Mouse (Mus musculus): Measurements from ENCODE around the gene Grik2. TPM values are rescaled to one million over a fixed set of nuclear protein-coding genes. Genes with fewer than 3 reads are reported as not detected.

Gene Grik2
- total RNA-seq, 2 experiments from 2014 or later, result 70.8 to 73.1 TPM

DNA sequence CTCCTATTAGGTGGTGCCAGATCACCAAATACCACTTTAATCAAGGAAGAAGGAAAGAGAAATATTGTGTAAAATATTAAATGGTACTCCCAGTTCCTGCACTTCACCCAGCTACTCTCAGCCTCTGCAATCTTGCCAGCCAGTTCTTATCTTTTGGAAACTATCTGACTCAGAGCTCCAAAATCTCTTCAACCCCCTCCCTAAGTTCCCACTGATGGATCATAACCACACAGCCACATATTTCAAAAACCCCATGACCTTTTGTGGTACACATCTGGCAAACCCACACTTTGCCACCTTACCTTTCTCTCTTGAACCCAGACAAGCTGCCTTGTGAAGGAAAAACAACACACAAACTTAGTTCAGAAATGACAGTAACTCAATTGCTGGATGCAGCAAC is 738.2 kb downstream of the Grik2 start:
- no peak overlapping the region for H3K4me3 ChIP-seq
- no peak overlapping the region for H3K27ac ChIP-seq
- intact Hi-C loops (cut with DNase I), result no loop called here
- TF ChIP-seq CTCF (IDR thresholded peaks at IDR 0.05), result no peak
- no peak for DNase-seq (ENCODE audit: extremely low spot score in 1 of 2, low spot score in 2 of 2)

DNA sequence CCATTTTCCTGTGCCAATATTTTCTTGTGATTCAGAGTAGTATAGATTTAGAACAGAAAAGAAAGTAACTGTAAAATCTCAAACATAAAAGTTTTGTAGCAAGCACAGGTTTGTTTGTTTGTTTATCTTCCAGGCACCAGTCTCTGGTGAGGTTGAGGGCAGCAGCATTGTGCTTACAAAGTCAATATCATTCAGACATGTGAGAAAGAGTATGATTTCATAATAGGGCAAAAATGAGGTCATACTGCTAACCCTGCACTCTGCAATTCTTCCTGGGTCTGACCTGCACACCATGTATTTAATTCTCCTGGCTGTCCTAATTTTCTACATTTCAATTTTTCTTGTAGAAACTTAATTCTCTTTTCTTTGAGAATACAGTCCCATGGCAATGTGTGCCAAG is 739.2 kb downstream of the Grik2 start:
- no peak for TF ChIP-seq CTCF (IDR thresholded peaks at IDR 0.05)
- Histone ChIP-seq H3K27ac (no peak overlapping the region), H3K4me3 (no peak overlapping the region)
- intact Hi-C loops (cut with DNase I), result no loop called here
- DNase-seq (ENCODE audit: extremely low spot score in 1 of 2, low spot score in 2 of 2), result no peak
